Mouse (Mus musculus) midbrain, embryonic 11.5 days (tissue): ENCODE data around the gene Dcbld1. TPM values are rescaled to one million over a fixed set of nuclear protein-coding genes. Genes with fewer than 3 reads are reported as not detected.
"Not testable (repeated sequence)": the region's sequence is repeated elsewhere in the genome, so short reads cannot be mapped to it uniquely, and the experiment has no call there.

Experiments
- ATAC-seq: fragments of 200-750 bp; cut with Nextera tagmentation; 2 replicates; pipeline ENCODE4 v1.8.0; 2017; ENCODE audit warnings: moderate TSS enrichment, moderate library complexity; ENCODE audit not compliant: low FRiP score
- DNase-seq: peaks from one replicate; pipeline ENCODE4 v3.0.0; 2015; ENCODE audit warnings: low spot score; ENCODE audit errors: missing footprints
- H3K27ac ChIP-seq: fragments of 300-500 bp; sonication (generic); 2 replicates; pipeline ENCODE4 v1.5.1; 2014; ENCODE audit warnings: low read depth, low read length
- H3K27me3 ChIP-seq: fragments of 300-500 bp; sonication (generic); 2 replicates; pipeline ENCODE4 v1.6.1; 2014; ENCODE audit warnings: mild to moderate bottlenecking, low read length, moderate library complexity, mixed read lengths; ENCODE audit not compliant: control insufficient read depth, insufficient read depth
- H3K36me3 ChIP-seq: fragments of 300-500 bp; sonication (generic); 2 replicates; pipeline ENCODE4 v1.6.1; 2014; ENCODE audit warnings: mild to moderate bottlenecking, low read length, moderate library complexity, mixed read lengths; ENCODE audit not compliant: control insufficient read depth, insufficient read depth
- H3K4me1 ChIP-seq: fragments of 300-500 bp; sonication (generic); 2 replicates; pipeline ENCODE4 v1.6.1; 2014; ENCODE audit warnings: low read length; ENCODE audit not compliant: control insufficient read depth, insufficient read depth
- H3K4me2 ChIP-seq: fragments of 300-500 bp; sonication (generic); 2 replicates; pipeline ENCODE4 v1.6.1; 2014; ENCODE audit warnings: mild to moderate bottlenecking, moderate library complexity
- H3K4me3 ChIP-seq: fragments of 300-500 bp; sonication (generic); 2 replicates; pipeline ENCODE4 v1.5.1; 2014; ENCODE audit warnings: low read depth, low read length
- H3K9ac ChIP-seq: fragments of 300-500 bp; sonication (generic); 2 replicates; pipeline ENCODE4 v1.6.1; 2014; ENCODE audit warnings: low read length
- H3K9me3 ChIP-seq: fragments of 300-500 bp; sonication (generic); 2 replicates; pipeline ENCODE4 v1.6.1; 2016; ENCODE audit warnings: low read length; ENCODE audit not compliant: control insufficient read depth
- WGBS: fragments of 180-500 bp; shearing (Covaris S2); extraction: QIAGEN DNeasy Blood & Tissue Kit; methylation state at CpG from one replicate; pipeline ENCODE4 v1.1.7; 2014; 5-methylcytosine and 5-hydroxymethylcytosine counted together
- polyA plus RNA-seq: library from polyadenylated mRNA; unstranded; fragments of >200 nt; fragmentation: Nextera tagmentation; extraction: Ambion mirVana; gene quantifications from 2 replicates; pipeline ENCODE4 v1.2.1, GENCODE M21; 2014

Gene Dcbld1
- polyA plus RNA-seq, 1 experiment from 2014 or later, result 17.4 TPM

GRCm38 (mm10) chr10:52274910-52275604 is 41.6 kb downstream of the Dcbld1 start:
- DNase-seq (no peak), ATAC-seq (no peak)
- WGBS, result 48% methylated on average over 15 of the region's 15 CpGs
- Histone ChIP-seq H3K9ac (no peak overlapping the region), H3K4me2 (no peak overlapping the region), H3K27me3 (no peaks in the 10 kb centered on the region), H3K36me3 (no peaks in the 10 kb centered on the region), H3K4me3 (no peak overlapping the region), H3K4me1 (peaks cover 10% of the 10 kb centered on the region), H3K9me3 (no peaks in the 10 kb centered on the region), H3K27ac (no peak overlapping the region)

- Histone ChIP-seq H3K4me2 (no peak overlapping the region), H3K27me3 (no peaks in the 10 kb centered on the region), H3K36me3 (no peaks in the 10 kb centered on the region), H3K9ac (no peak overlapping the region), H3K27ac (no peak overlapping the region), H3K4me1 (peaks cover 10% of the 10 kb centered on the region), H3K4me3 (no peak overlapping the region), H3K9me3 (no peaks in the 10 kb centered on the region)
- no peak for ATAC-seq
- DNase-seq, result no peak
- WGBS, result 80% methylated on average over 3 of the region's 3 CpGs
Observed at GRCm38 (mm10) chr10:52276579-52276978, 43.2 kb downstream of the Dcbld1 start.

GRCm38 (mm10) chr10:52277564-52277963 is 44.1 kb downstream of the Dcbld1 start:
- ATAC-seq, H3K9me3 ChIP-seq, DNase-seq, H3K4me2 ChIP-seq, H3K27ac ChIP-seq, H3K27me3 ChIP-seq, H3K36me3 ChIP-seq, H3K4me1 ChIP-seq, H3K4me3 ChIP-seq, H3K9ac ChIP-seq: not testable (repeated sequence)
- WGBS, result 92% methylated on average over 8 of the region's 8 CpGs

GRCm38 (mm10) chr10:52278011-52278434 is 44.6 kb downstream of the Dcbld1 start:
- no peaks in the 10 kb centered on the region for H3K9me3 ChIP-seq
- H3K27me3 ChIP-seq, result no peaks in the 10 kb centered on the region
- no peak overlapping the region for H3K27ac ChIP-seq
- H3K4me1 ChIP-seq, result peaks cover 7% of the 10 kb centered on the region
- 86% methylated on average over 9 of the region's 9 CpGs for WGBS
- ATAC-seq, result no peak
- no peak overlapping the region for H3K9ac ChIP-seq
- no peak for DNase-seq
- H3K36me3 ChIP-seq, result no peaks in the 10 kb centered on the region
- no peak overlapping the region for H3K4me3 ChIP-seq
- H3K4me2 ChIP-seq, result no peak overlapping the region

- WGBS, result 68% methylated on average over 3 of the region's 3 CpGs
- Histone ChIP-seq H3K9me3 (no peaks in the 10 kb centered on the region), H3K9ac (no peak overlapping the region), H3K27me3 (no peaks in the 10 kb centered on the region), H3K4me3 (no peak overlapping the region), H3K27ac (no peak overlapping the region), H3K36me3 (no peaks in the 10 kb centered on the region), H3K4me2 (no peak overlapping the region), H3K4me1 (peaks cover 7% of the 10 kb centered on the region)
- ATAC-seq, result no peak
- no peak for DNase-seq
Observed at GRCm38 (mm10) chr10:52278866-52279265, 45.4 kb downstream of the Dcbld1 start.

- 87% methylated on average over 4 of the region's 4 CpGs for WGBS
Observed at GRCm38 (mm10) chr10:52279876-52280275, 46.5 kb downstream of the Dcbld1 start.

GRCm38 (mm10) chr10:52280623-52281022 is 47.2 kb downstream of the Dcbld1 start:
- H3K9me3 ChIP-seq, result no peaks in the 10 kb centered on the region
- no peaks in the 10 kb centered on the region for H3K27me3 ChIP-seq
- DNase-seq (no peak), ATAC-seq (no peak)
- H3K9ac ChIP-seq, result no peak overlapping the region
- H3K36me3 ChIP-seq, result no peaks in the 10 kb centered on the region
- WGBS, result 95% methylated on average over 3 of the region's 3 CpGs
- H3K27ac ChIP-seq, result no peak overlapping the region
- H3K4me1 ChIP-seq, result no peaks in the 10 kb centered on the region
- H3K4me3 ChIP-seq, result no peak overlapping the region
- no peak overlapping the region for H3K4me2 ChIP-seq

More at GRCm38 (mm10) chr10:52279876-52280275, 46.5 kb downstream of the Dcbld1 start:
- no peaks in the 10 kb centered on the region for H3K27me3 ChIP-seq
- H3K9me3 ChIP-seq, result no peaks in the 10 kb centered on the region
- no peak overlapping the region for H3K4me3 ChIP-seq
- H3K36me3 ChIP-seq, result no peaks in the 10 kb centered on the region
- DNase-seq (no peak), ATAC-seq (no peak)
- H3K4me2 ChIP-seq, result no peak overlapping the region
- H3K4me1 ChIP-seq, result no peaks in the 10 kb centered on the region
- H3K27ac ChIP-seq, result no peak overlapping the region
- no peak overlapping the region for H3K9ac ChIP-seq

GRCm38 (mm10) chr10:52281337-52281736 is 47.9 kb downstream of the Dcbld1 start:
- H3K27me3 ChIP-seq, result no peaks in the 10 kb centered on the region
- no peak overlapping the region for H3K27ac ChIP-seq
- DNase-seq, result no peak
- no peaks in the 10 kb centered on the region for H3K36me3 ChIP-seq
- no peaks in the 10 kb centered on the region for H3K4me1 ChIP-seq
- ATAC-seq, result no peak
- no peaks in the 10 kb centered on the region for H3K9me3 ChIP-seq
- no peak overlapping the region for H3K4me2 ChIP-seq
- H3K4me3 ChIP-seq, result no peak overlapping the region
- no peak overlapping the region for H3K9ac ChIP-seq

- ATAC-seq (no peak), DNase-seq (no peak)
- no peaks in the 10 kb centered on the region for H3K4me1 ChIP-seq
- no peaks in the 10 kb centered on the region for H3K27me3 ChIP-seq
- H3K9ac ChIP-seq, result no peak overlapping the region
- no peak overlapping the region for H3K4me3 ChIP-seq
- no peaks in the 10 kb centered on the region for H3K36me3 ChIP-seq
- no peak overlapping the region for H3K27ac ChIP-seq
- no peak overlapping the region for H3K4me2 ChIP-seq
- WGBS, result 69% methylated on average over 8 of the region's 8 CpGs
- H3K9me3 ChIP-seq, result no peaks in the 10 kb centered on the region
Observed at GRCm38 (mm10) chr10:52284578-52284977, 51.2 kb downstream of the Dcbld1 start.
